Comparison of ENCODE assay signal across 10 mouse cellular contexts in the genomic region with DNA sequence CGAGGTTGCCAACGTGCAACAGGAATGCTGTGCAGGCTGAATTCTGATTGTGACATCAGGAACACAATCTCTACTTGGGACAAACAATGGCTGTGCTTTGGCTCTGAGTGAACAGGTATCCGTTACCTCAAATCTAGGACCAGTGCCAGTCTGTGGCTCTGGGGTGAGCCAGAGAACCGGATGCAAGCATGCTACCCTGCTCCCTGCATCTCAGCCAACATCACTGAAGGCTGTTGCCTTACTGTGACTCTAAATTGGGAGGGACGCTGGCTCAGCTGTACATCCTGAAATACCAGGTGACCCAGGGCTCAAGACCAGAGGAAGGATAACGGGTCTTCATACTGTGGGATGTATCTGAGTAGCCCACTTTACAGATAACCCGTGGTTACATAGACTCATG.
DNase-seq lines count a peak whose midpoint lies in the region; ATAC-seq and TF ChIP-seq lines count a peak whose summit lies in the region.
"Had no signal": no experiment of that assay in that cellular context is flagged by ENCODE, and none has a peak within 500 bp of the region (broad histone marks: within the 10 kb centered on the region; RNA-seq: fewer than 3 reads in every experiment).

No protein-coding gene starts in this region.

- no peak for DNase-seq in heart, postnatal 25 days (ENCODE audit: low spot score)
- DNase-seq in thymus, adult 2 months, result no peak
- no peak for DNase-seq in thymus, postnatal 0 days (ENCODE audit: low spot score)
- no peak for DNase-seq in urinary bladder, postnatal 36 days (ENCODE audit: low spot score in 2 of 2)
- no peak for DNase-seq in B cell, adult 2 months

- H3K4me2 ChIP-seq in heart, embryonic 16.5 days (ENCODE audit: low read depth, low read length), result no peak overlapping the region
- no peak overlapping the region for H3K4me2 ChIP-seq in embryonic facial prominence, embryonic 15.5 days (replicated peaks)
- H3K4me2 ChIP-seq: liver, embryonic 12.5 days had no signal

- no peaks in the 10 kb centered on the region; the same call in 1 of the 2 replicates for H3K36me3 ChIP-seq in heart, embryonic 16.5 days (ENCODE audit: control insufficient read depth, insufficient read depth)
- no peaks in the 10 kb centered on the region for H3K36me3 ChIP-seq in thymus, adult 2 months (ENCODE audit: control insufficient read depth, insufficient read depth, low read length)
- peaks cover 10% of the 10 kb centered on the region; the same call in 1 of the 2 replicates for H3K36me3 ChIP-seq in embryonic facial prominence, embryonic 15.5 days

- ATAC-seq in heart, embryonic 16.5 days (replicated peaks; ENCODE audit: extremely low read depth, insufficient read depth, low FRiP score), result no peak
- ATAC-seq in embryonic facial prominence, embryonic 15.5 days (ENCODE audit: insufficient number of reproducible peaks, low FRiP score, low TSS enrichment, low read depth), result no peak
- ATAC-seq: liver, embryonic 12.5 days had no signal

- WGBS in heart, embryonic 16.5 days, result 71% methylated on average over 7 of the region's 7 CpGs
- 9% methylated on average over 7 of the region's 7 CpGs for WGBS in thymus, adult 2 months
- 73% methylated on average over 7 of the region's 7 CpGs for WGBS in embryonic facial prominence, embryonic 15.5 days

- no peak overlapping the region for H3K4me3 ChIP-seq in heart, embryonic 16.5 days (ENCODE audit: low read length)
- H3K4me3 ChIP-seq in thymus, adult 2 months (ENCODE audit: control insufficient read depth, insufficient read depth, low read length), result no peak overlapping the region
- no peak overlapping the region for H3K4me3 ChIP-seq in embryonic facial prominence, embryonic 15.5 days (replicated peaks)
- H3K4me3 ChIP-seq: liver, embryonic 12.5 days; midbrain, embryonic 10.5 days had no signal

- intact Hi-C loops in heart, postnatal 25 days (cut with DNase I), result no loop called here

- peaks cover 9% of the 10 kb centered on the region for H3K4me1 ChIP-seq in heart, embryonic 16.5 days (ENCODE audit: control insufficient read depth, insufficient read depth, low read length)
- H3K4me1 ChIP-seq in thymus, adult 2 months (replicated peaks; ENCODE audit: control insufficient read depth, insufficient read depth, low read length), result peaks cover 42% of the 10 kb centered on the region
- peaks cover 8% of the 10 kb centered on the region; the same call in 1 of the 2 replicates for H3K4me1 ChIP-seq in embryonic facial prominence, embryonic 15.5 days

- TF ChIP-seq POLR2A in thymus, adult 2 months (IDR thresholded peaks at IDR 0.05; ENCODE audit: control insufficient read depth, extremely low read depth, insufficient read depth, low read length, poor library complexity), result no peak

- peaks cover 2% of the 10 kb centered on the region; the same call in 1 of the 2 replicates for H3K9me3 ChIP-seq in heart, embryonic 16.5 days (replicated peaks; ENCODE audit: control insufficient read depth, low read length)
- no peaks in the 10 kb centered on the region for H3K9me3 ChIP-seq in embryonic facial prominence, embryonic 15.5 days (replicated peaks)
- H3K9me3 ChIP-seq: liver, embryonic 12.5 days; midbrain, embryonic 10.5 days had no signal

- no peak for TF ChIP-seq CTCF in thymus, adult 2 months (IDR thresholded peaks at IDR 0.05; ENCODE audit: borderline replicate concordance, control insufficient read depth, extremely low read depth, insufficient read depth, low read length, poor library complexity)

- H3K9ac ChIP-seq in heart, embryonic 16.5 days (ENCODE audit: low read length), result no peak overlapping the region
- no peak overlapping the region for H3K9ac ChIP-seq in embryonic facial prominence, embryonic 15.5 days
- H3K9ac ChIP-seq: liver, embryonic 12.5 days had no signal

- H3K27ac ChIP-seq in heart, embryonic 16.5 days (ENCODE audit: low read length), result peak overlapping the region; percentile 33
- H3K27ac ChIP-seq in thymus, adult 2 months (ENCODE audit: control insufficient read depth, insufficient read depth, low read length), result peak overlapping the region; percentile 31; the same call in 1 of the 2 replicates
- H3K27ac ChIP-seq in embryonic facial prominence, embryonic 15.5 days (replicated peaks), result peak overlapping the region; percentile 11; the same call in 1 of the 2 replicates
- H3K27ac ChIP-seq: kidney, postnatal 0 days; liver, embryonic 12.5 days; midbrain, embryonic 10.5 days had no signal

- no peaks in the 10 kb centered on the region for H3K27me3 ChIP-seq in heart, embryonic 16.5 days (ENCODE audit: control insufficient read depth, insufficient read depth, low read length)
- no peaks in the 10 kb centered on the region for H3K27me3 ChIP-seq in thymus, adult 2 months (ENCODE audit: control insufficient read depth, insufficient read depth, low read length)
- H3K27me3 ChIP-seq in embryonic facial prominence, embryonic 15.5 days, result no peaks in the 10 kb centered on the region
- H3K27me3 ChIP-seq: liver, embryonic 12.5 days had no signal
